8 mouse cellular contexts compared by ENCODE assay signal in the genomic region with DNA sequence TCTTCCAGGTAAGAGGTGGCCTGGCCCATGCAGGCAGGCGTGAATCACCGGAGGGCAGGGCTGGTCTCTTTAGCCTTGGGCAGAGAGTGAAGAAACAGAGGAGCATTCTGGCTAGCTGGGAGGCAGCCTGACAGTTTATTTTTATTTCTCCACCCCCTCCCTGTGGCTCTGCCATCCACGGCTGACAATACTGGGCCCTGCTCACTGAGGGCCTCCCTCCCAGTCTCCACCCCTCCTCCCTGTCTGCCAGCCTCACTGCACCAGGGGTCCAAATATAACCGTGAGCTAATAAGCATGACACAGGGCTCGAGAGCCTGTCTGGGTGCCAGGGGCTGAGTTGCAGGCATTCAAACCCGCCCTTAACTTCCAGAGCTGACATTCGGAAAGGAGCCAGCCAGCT. TPM values are rescaled to one million over a fixed set of nuclear protein-coding genes. Genes with fewer than 3 reads are reported as not detected.
DNase-seq lines count a peak whose midpoint lies in the region; ATAC-seq lines count a peak whose summit lies in the region.

No protein-coding gene starts in this region.

- no peak for ATAC-seq in megakaryocyte, adult 5-6 weeks (ENCODE audit: poor library complexity, severe bottlenecking)

- peak; percentile 34 for DNase-seq in layer of hippocampus, adult 11-12 months (ENCODE audit: low spot score)
- no peak for DNase-seq in layer of hippocampus, adult 9-10 months (ENCODE audit: low spot score)
- DNase-seq in brain, adult 2 months (ENCODE audit: low read depth, low spot score), result peak; percentile 83
- peak; percentile 86 to 93 for DNase-seq in heart, adult 18-20 months
- peak; percentile 42 for DNase-seq in layer of hippocampus, adult 9-11 months
- peak; percentile 92 for DNase-seq in lung, postnatal 36 days
- no peak for DNase-seq in T-cell, adult 2 months (ENCODE audit: low spot score)

RNA-seq across cellular contexts. Expression of gene Tgm2, which starts 6.6 kb away (rescaled TPM):
- 100 to 1,000 TPM; 247 to 266 TPM for total RNA-seq in heart, adult 18-20 months (2021)
- total RNA-seq in megakaryocyte, adult 5-6 weeks (2015), result 0.71 and 1.0 TPM in 2 replicates
- total RNA-seq in megakaryocyte, adult 5-6 weeks (2017), result 2.1 and 2.6 TPM in 2 replicates

Comparison
In these comparisons a context has a peak if more than half of its experiments do, and no peak if none do; other contexts are left out.
1. DNase-seq: peak in layer of hippocampus, adult 11-12 months (single experiment), brain, adult 2 months (single experiment), heart, adult 18-20 months (2 of 2), layer of hippocampus, adult 9-11 months (single experiment) and lung, postnatal 36 days (single experiment); none in layer of hippocampus, adult 9-10 months (single experiment) and T-cell, adult 2 months (single experiment).
2. RNA of gene Tgm2, which starts 6.6 kb away (total RNA-seq): 247 to 266 TPM in heart, adult 18-20 months; 0.71 to 2.6 TPM in megakaryocyte, adult 5-6 weeks; every median in the first group is over 10 times any median in the second.